Mouse (Mus musculus): ENCODE data around the gene Gps2. TPM values are rescaled to one million over a fixed set of nuclear protein-coding genes. Genes with fewer than 3 reads are reported as not detected.

Gene Gps2
- total RNA-seq (2014; fragmentation: Nextera tagmentation), result 305 and 344 TPM in 2 replicates
- 44.9 and 45.8 TPM in 2 replicates for total RNA-seq (2017)
- 203 and 216 TPM in 2 replicates for polyA plus RNA-seq (2012)

DNA sequence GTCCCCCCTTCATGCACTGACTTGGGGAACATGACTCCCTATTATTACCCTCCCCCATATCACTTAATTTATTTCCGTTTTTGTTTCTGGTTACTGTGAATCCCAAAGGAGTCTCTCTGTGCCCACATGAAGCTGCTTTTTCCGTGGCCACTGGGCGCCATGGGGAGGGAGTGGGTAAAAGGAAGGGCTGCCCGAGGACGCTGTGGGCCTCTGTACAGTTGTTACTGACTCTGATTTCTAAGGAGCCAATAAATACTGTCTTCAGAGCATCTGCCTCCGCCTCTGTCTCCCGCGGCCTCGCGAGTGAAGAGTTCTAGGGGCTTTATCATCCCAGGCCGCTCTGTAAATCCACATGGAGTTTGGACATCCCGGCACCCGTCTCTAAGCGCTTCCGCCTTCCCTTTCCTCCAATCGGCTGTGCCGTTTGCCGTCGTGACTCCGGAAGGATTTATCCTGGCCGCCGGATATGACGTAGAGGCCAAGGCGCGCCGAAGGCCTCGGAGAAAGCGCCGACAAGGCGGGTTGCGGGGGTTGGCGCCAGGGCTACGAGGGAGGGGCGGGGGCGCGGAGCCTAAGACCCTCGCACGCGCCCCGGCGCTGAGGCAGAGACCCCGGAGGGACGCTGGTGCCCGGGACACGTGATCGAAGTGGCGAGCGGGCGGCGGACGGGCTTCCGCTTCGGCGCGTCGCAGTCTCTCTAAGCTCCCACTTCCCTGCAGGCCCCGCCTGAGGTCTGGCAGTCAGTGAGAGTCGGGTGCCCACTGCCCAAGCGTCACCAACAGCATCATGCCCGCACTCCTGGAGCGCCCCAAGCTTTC lies at the start of gene Gps2:
TSS of gene Gps2 (plus strand) at position 335 of the 818 bp plus-strand sequence.
- peak within 1 kb of the TSS; percentile 91 for H3K4me3 ChIP-seq (ENCODE audit: low read depth, low read length)
- H3K9me3 ChIP-seq (replicated peaks), result no peaks in the 10 kb centered on the region
- TF ChIP-seq GATA2 (IDR thresholded peaks at IDR 0.05; ENCODE audit: borderline replicate concordance, low read depth, low read length) (no peak), TAL1 (conservative IDR thresholded peaks at IDR 0.05; ENCODE audit: low read depth, low read length) (no peak), GATA1 (IDR thresholded peaks at IDR 0.05; ENCODE audit: borderline replicate concordance, low read length) (no peak), POLR2AphosphoS5 (IDR thresholded peaks at IDR 0.05; ENCODE audit: insufficient replicate concordance, low read depth, low read length) (no peak), CTCF (IDR thresholded peaks at IDR 0.05; ENCODE audit: low read depth, low read length) (no peak)
- ATAC-seq (ENCODE audit: extremely low read depth, insufficient number of reproducible peaks, low FRiP score, poor library complexity, severe bottlenecking), result peak; percentile 73
- peak; percentile 93 for DNase-seq (ENCODE audit: low spot score)
- peaks cover 96% of the 10 kb centered on the region for H3K36me3 ChIP-seq (replicated peaks)
- no peaks in the 10 kb centered on the region for H3K27me3 ChIP-seq (ENCODE audit: insufficient read depth, low read length)
- H3K4me1 ChIP-seq (ENCODE audit: insufficient read depth, low read depth, low read length), result peaks cover 75% of the 10 kb centered on the region

- Histone ChIP-seq H3K4me3 (ENCODE audit: low read depth, low read length) (no peak overlapping the region), H3K27me3 (ENCODE audit: insufficient read depth, low read length) (peaks cover 36% of the 10 kb centered on the region), H3K9me3 (replicated peaks) (no peaks in the 10 kb centered on the region), H3K4me1 (ENCODE audit: insufficient read depth, low read depth, low read length) (peaks cover 12% of the 10 kb centered on the region), H3K36me3 (replicated peaks) (no peaks in the 10 kb centered on the region)
- TF ChIP-seq GATA2 (IDR thresholded peaks at IDR 0.05; ENCODE audit: borderline replicate concordance, low read depth, low read length) (no peak), CTCF (IDR thresholded peaks at IDR 0.05; ENCODE audit: low read depth, low read length) (no peak), POLR2AphosphoS5 (IDR thresholded peaks at IDR 0.05; ENCODE audit: insufficient replicate concordance, low read depth, low read length) (no peak), GATA1 (IDR thresholded peaks at IDR 0.05; ENCODE audit: borderline replicate concordance, low read length) (no peak), TAL1 (conservative IDR thresholded peaks at IDR 0.05; ENCODE audit: low read depth, low read length) (no peak)
- ATAC-seq (ENCODE audit: extremely low read depth, insufficient number of reproducible peaks, low FRiP score, poor library complexity, severe bottlenecking), result no peak
- no peak for DNase-seq (ENCODE audit: low spot score)
These were observed 49.4 kb upstream of the Gps2 start for GRCm38 (mm10) chr11:69864138-69864860.

DNA sequence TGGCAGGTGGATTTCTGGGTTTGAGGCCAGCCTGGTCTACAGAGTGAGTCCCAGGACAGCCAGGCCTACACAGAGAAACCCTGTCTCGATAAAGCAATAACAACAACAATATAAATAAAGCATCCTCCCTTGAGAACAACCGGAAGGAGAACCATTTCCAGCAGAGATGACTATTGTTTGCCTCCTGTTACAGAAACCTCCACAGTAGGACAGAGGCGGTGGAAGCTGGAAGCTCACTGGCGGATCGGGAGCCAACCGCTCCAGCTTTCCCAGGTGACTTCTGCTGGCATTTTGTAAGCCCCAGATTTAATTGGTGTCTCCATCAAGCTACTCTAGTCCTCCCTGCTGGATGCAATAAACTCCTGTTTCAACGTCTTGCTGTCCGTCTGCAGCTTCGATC lies 48.1 kb upstream of the Gps2 start:
- no peaks in the 10 kb centered on the region for H3K36me3 ChIP-seq (replicated peaks)
- peaks cover 33% of the 10 kb centered on the region for H3K27me3 ChIP-seq (ENCODE audit: insufficient read depth, low read length)
- peaks cover 12% of the 10 kb centered on the region for H3K4me1 ChIP-seq (ENCODE audit: insufficient read depth, low read depth, low read length)
- ATAC-seq (ENCODE audit: extremely low read depth, insufficient number of reproducible peaks, low FRiP score, poor library complexity, severe bottlenecking) (no peak), DNase-seq (ENCODE audit: low spot score) (no peak)
- no peaks in the 10 kb centered on the region for H3K9me3 ChIP-seq (replicated peaks)
- no peak overlapping the region for H3K4me3 ChIP-seq (ENCODE audit: low read depth, low read length)
- TF ChIP-seq POLR2AphosphoS5 (IDR thresholded peaks at IDR 0.05; ENCODE audit: insufficient replicate concordance, low read depth, low read length) (no peak), GATA1 (IDR thresholded peaks at IDR 0.05; ENCODE audit: borderline replicate concordance, low read length) (no peak), CTCF (IDR thresholded peaks at IDR 0.05; ENCODE audit: low read depth, low read length) (no peak), GATA2 (IDR thresholded peaks at IDR 0.05; ENCODE audit: borderline replicate concordance, low read depth, low read length) (no peak), TAL1 (conservative IDR thresholded peaks at IDR 0.05; ENCODE audit: low read depth, low read length) (no peak)

GRCm38 (mm10) chr11:69867335-69867734 lies 46.4 kb upstream of the Gps2 start:
- TF ChIP-seq TAL1 (conservative IDR thresholded peaks at IDR 0.05; ENCODE audit: low read depth, low read length) (no peak), CTCF (IDR thresholded peaks at IDR 0.05; ENCODE audit: low read depth, low read length) (no peak), POLR2AphosphoS5 (IDR thresholded peaks at IDR 0.05; ENCODE audit: insufficient replicate concordance, low read depth, low read length) (no peak), GATA1 (IDR thresholded peaks at IDR 0.05; ENCODE audit: borderline replicate concordance, low read length) (no peak), GATA2 (IDR thresholded peaks at IDR 0.05; ENCODE audit: borderline replicate concordance, low read depth, low read length) (no peak)
- H3K4me3 ChIP-seq (ENCODE audit: low read depth, low read length), result no peak overlapping the region
- H3K36me3 ChIP-seq (replicated peaks), result no peaks in the 10 kb centered on the region
- peaks cover 39% of the 10 kb centered on the region for H3K27me3 ChIP-seq (ENCODE audit: insufficient read depth, low read length)
- ATAC-seq (ENCODE audit: extremely low read depth, insufficient number of reproducible peaks, low FRiP score, poor library complexity, severe bottlenecking) (no peak), DNase-seq (ENCODE audit: low spot score) (no peak)
- H3K9me3 ChIP-seq (replicated peaks), result no peaks in the 10 kb centered on the region
- H3K4me1 ChIP-seq (ENCODE audit: insufficient read depth, low read depth, low read length), result peaks cover 12% of the 10 kb centered on the region

- Histone ChIP-seq H3K36me3 (replicated peaks) (no peaks in the 10 kb centered on the region), H3K27me3 (ENCODE audit: insufficient read depth, low read length) (peaks cover 43% of the 10 kb centered on the region), H3K4me3 (ENCODE audit: low read depth, low read length) (no peak overlapping the region), H3K4me1 (ENCODE audit: insufficient read depth, low read depth, low read length) (peaks cover 8% of the 10 kb centered on the region; the same call in 1 of the 2 replicates), H3K9me3 (replicated peaks) (no peaks in the 10 kb centered on the region)
- TF ChIP-seq POLR2AphosphoS5 (IDR thresholded peaks at IDR 0.05; ENCODE audit: insufficient replicate concordance, low read depth, low read length), result no peak
- TF ChIP-seq CTCF (IDR thresholded peaks at IDR 0.05; ENCODE audit: low read depth, low read length), result no peak
- TF ChIP-seq GATA2 (IDR thresholded peaks at IDR 0.05; ENCODE audit: borderline replicate concordance, low read depth, low read length), result no peak
- no peak for TF ChIP-seq GATA1 (IDR thresholded peaks at IDR 0.05; ENCODE audit: borderline replicate concordance, low read length)
- TF ChIP-seq TAL1 (conservative IDR thresholded peaks at IDR 0.05; ENCODE audit: low read depth, low read length), result no peak
- DNase-seq (ENCODE audit: low spot score) (no peak), ATAC-seq (ENCODE audit: extremely low read depth, insufficient number of reproducible peaks, low FRiP score, poor library complexity, severe bottlenecking) (no peak)
These were observed 43.2 kb upstream of the Gps2 start for GRCm38 (mm10) chr11:69870289-69871069.

Data from G1E (cell line).